In the genomic region with DNA sequence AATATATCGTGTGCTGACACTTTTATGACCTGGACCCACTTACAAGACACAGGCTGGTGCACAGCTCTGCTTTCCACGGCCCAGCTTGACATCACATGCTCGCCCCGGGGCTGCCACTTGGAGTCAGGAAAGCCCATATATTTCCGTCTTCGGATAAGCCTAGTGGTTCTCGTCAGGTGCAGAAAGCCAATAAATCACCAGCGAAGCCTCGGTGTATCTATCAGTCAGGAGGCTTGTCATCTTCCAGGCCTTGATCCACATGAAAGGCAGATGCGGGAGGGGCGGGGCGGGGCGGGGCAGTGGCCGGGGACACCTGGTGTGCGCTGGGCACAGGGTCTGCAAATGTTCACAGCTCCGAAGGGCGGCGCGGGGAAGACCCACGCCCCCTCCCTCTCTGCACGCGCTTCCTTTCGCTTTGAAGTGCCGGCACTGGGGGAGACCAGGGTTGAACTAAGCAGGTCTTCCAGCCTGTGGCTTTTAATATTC, we compare ENCODE assay signal across 8 mouse cellular contexts. TPM values are rescaled to one million over a fixed set of nuclear protein-coding genes. Genes with fewer than 3 reads are reported as not detected.
DNase-seq lines count a peak whose midpoint lies in the region; ATAC-seq lines count a peak whose summit lies in the region.

No protein-coding gene starts in this region.

- peak overlapping the region; percentile 48 for H3K9ac ChIP-seq in forebrain, embryonic 16.5 days (replicated peaks; ENCODE audit: low read depth, low read length)
- no peak overlapping the region for H3K9ac ChIP-seq in liver, embryonic 16.5 days (ENCODE audit: low read depth, low read length)

- H3K4me1 ChIP-seq in heart, embryonic 10.5 days = peaks cover 9% of the 10 kb centered on the region; the same call in 1 of the 2 replicates
- H3K4me1 ChIP-seq in forebrain, embryonic 16.5 days (replicated peaks; ENCODE audit: control insufficient read depth, insufficient read depth, low read length) = peaks cover 9% of the 10 kb centered on the region
- H3K4me1 ChIP-seq in liver, embryonic 16.5 days (ENCODE audit: control insufficient read depth, low read depth, low read length) = no peaks in the 10 kb centered on the region

- no peak for DNase-seq in heart, embryonic 10.5 days (ENCODE audit: low spot score)
- DNase-seq in heart, postnatal 14 days = no peak
- peak; percentile 33 for DNase-seq in ZHBTc4 (ENCODE audit: low read depth, low spot score)
- no peak for DNase-seq in ovary, postnatal 36 days (ENCODE audit: low spot score)
- DNase-seq in adrenal gland, postnatal 25 days = no peak
- DNase-seq in urinary bladder, adult 2 months (ENCODE audit: low spot score) = no peak

- H3K9me3 ChIP-seq in heart, embryonic 10.5 days = no peaks in the 10 kb centered on the region
- H3K9me3 ChIP-seq in forebrain, embryonic 16.5 days (ENCODE audit: control insufficient read depth, low read length) = no peaks in the 10 kb centered on the region
- H3K9me3 ChIP-seq in liver, embryonic 16.5 days (replicated peaks; ENCODE audit: control insufficient read depth, low read length) = no peaks in the 10 kb centered on the region

- H3K4me2 ChIP-seq in forebrain, embryonic 16.5 days (ENCODE audit: low read length) = peak overlapping the region; percentile 69
- peak overlapping the region; percentile 26 for H3K4me2 ChIP-seq in liver, embryonic 16.5 days (ENCODE audit: low read depth, low read length)

- WGBS in heart, embryonic 10.5 days = 6% methylated on average over 24 of the region's 24 CpGs
- 14% methylated on average over 22 of the region's 24 CpGs for WGBS in forebrain, embryonic 16.5 days
- 6% methylated on average over 24 of the region's 24 CpGs for WGBS in liver, embryonic 16.5 days (ENCODE audit: insufficient replicate concordance)

- peak; percentile 80 for ATAC-seq in forebrain, embryonic 16.5 days
- ATAC-seq in liver, embryonic 16.5 days (ENCODE audit: low read depth) = no peak

- intact Hi-C loops in heart, postnatal 14 days (cut with DNase I) = no loop called here

- H3K4me3 ChIP-seq in heart, embryonic 10.5 days = peak overlapping the region; percentile 58
- peak overlapping the region; percentile 39 for H3K4me3 ChIP-seq in forebrain, embryonic 16.5 days (replicated peaks; ENCODE audit: low read length)
- H3K4me3 ChIP-seq in liver, embryonic 16.5 days (ENCODE audit: low read depth, low read length) = peak overlapping the region; percentile 6; the same call in 1 of the 2 replicates

- H3K27ac ChIP-seq in heart, embryonic 10.5 days = no peak overlapping the region
- H3K27ac ChIP-seq in forebrain, embryonic 16.5 days (ENCODE audit: low read length) = no peak overlapping the region
- no peak overlapping the region for H3K27ac ChIP-seq in liver, embryonic 16.5 days (ENCODE audit: low read length)

- peaks cover 16% of the 10 kb centered on the region; the same call in 1 of the 2 replicates for H3K27me3 ChIP-seq in heart, embryonic 10.5 days (ENCODE audit: insufficient read depth, poor library complexity, severe bottlenecking)
- H3K27me3 ChIP-seq in forebrain, embryonic 16.5 days (replicated peaks; ENCODE audit: control insufficient read depth, insufficient read depth, low read length) = no peaks in the 10 kb centered on the region
- H3K27me3 ChIP-seq in liver, embryonic 16.5 days (ENCODE audit: control insufficient read depth, insufficient read depth, low read depth, low read length) = no peaks in the 10 kb centered on the region

- no peaks in the 10 kb centered on the region for H3K36me3 ChIP-seq in heart, embryonic 10.5 days
- H3K36me3 ChIP-seq in forebrain, embryonic 16.5 days (ENCODE audit: control insufficient read depth, insufficient read depth) = no peaks in the 10 kb centered on the region
- H3K36me3 ChIP-seq in liver, embryonic 16.5 days (ENCODE audit: control insufficient read depth, insufficient read depth) = no peaks in the 10 kb centered on the region

RNA-seq across cellular contexts. Expression of a gene that starts 48.1 kb away (rescaled TPM):
- polyA plus RNA-seq in heart, embryonic 10.5 days (2016; fragmentation: Nextera tagmentation; extraction: Ambion mirVana) = 0.16 TPM in 1 of 2 replicates, not detected in the other
- not detected for total RNA-seq in heart, postnatal 14 days (2021)
- not detected in 2 replicates for polyA plus RNA-seq in forebrain, embryonic 16.5 days (2015; fragmentation: Nextera tagmentation; extraction: Ambion mirVana)
- polyA plus RNA-seq in liver, embryonic 16.5 days (2015; fragmentation: Nextera tagmentation; extraction: Ambion mirVana) = 19.8 and 24.0 TPM in 2 replicates
- total RNA-seq in adrenal gland, postnatal 25 days (2021) = 223 and 290 TPM in 2 replicates
- polyA plus RNA-seq in urinary bladder, adult 2 months (2012; rRNA removed) = 0.06 TPM in 2 replicates

Comparison
In these comparisons a context has a peak if more than half of its experiments do, and no peak if none do; other contexts are left out.
1. H3K4me3 ChIP-seq: peak in every context shown above with its lines; median percentile 58 in heart, embryonic 10.5 days; 39 in forebrain, embryonic 16.5 days; 6 in liver, embryonic 16.5 days.
2. RNA of a gene that starts 48.1 kb away (polyA plus RNA-seq): 19.8 to 24.0 TPM in liver, embryonic 16.5 days; 0.16 TPM in heart, embryonic 10.5 days, not detected in forebrain, embryonic 16.5 days and 0.06 TPM in urinary bladder, adult 2 months; every median in the first group is over 10 times any median in the second.